Mouse (Mus musculus) neutrophil, adult 83 days (primary cell): ENCODE results near the gene Jmjd8. TPM values are rescaled to one million over a fixed set of nuclear protein-coding genes. Genes with fewer than 3 reads are reported as not detected.

Source experiments
- total RNA-seq, 2 experiments: library from RNA; stranded (reverse); gene quantifications; one replicate each; pipeline ENCODE4 v1.2.4; 2023

Gene Jmjd8
- total RNA-seq = 10 to 100 TPM; 12.4 to 16.8 TPM

GRCm38 (mm10) chr17:25828712-25829557 lies at the start of gene Jmjd8:
Gene Jmjd8, plus strand, starts transcription at chr17:25828867.

GRCm38 (mm10) chr17:25785281-25785745 lies 43.4 kb upstream of the Jmjd8 start, which contains the start of gene Haghl:
Gene Haghl, minus strand, starts transcription at chr17:25785673.

GRCm38 (mm10) chr17:25786280-25786679 lies 42.4 kb upstream of the Jmjd8 start, which contains the start of gene Ccdc78:
Gene Ccdc78, plus strand, starts transcription at chr17:25786580.

DNA sequence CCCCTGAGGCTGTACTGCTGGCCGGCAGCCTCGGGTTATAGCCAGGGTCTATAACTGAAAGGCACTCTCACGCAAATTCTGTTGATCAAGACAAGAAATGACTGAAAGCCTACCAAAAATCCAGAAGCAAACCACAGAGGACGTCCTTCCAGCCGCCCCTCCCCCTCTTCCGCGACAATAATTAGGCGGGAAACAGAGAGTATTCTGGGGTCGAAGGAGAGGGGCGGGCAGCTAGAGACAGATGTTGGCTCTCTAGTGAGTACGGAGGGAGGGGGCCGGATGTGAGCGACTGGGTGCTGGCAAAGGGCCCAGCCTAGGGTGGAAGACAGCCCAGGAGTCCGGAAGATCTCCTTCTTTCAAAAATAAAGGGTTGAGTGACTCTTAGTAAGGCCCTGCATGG lies 36.1 kb upstream of the Jmjd8 start, which contains the start of gene Fam173a:
Fam173a (minus strand) TSS at position 287 of the 400 bp plus-strand sequence.

GRCm38 (mm10) chr17:25795609-25796092 lies 33.0 kb upstream of the Jmjd8 start, which contains the start of gene AC134908.4:
Gene AC134908.4, minus strand, starts transcription at chr17:25795659.

DNA sequence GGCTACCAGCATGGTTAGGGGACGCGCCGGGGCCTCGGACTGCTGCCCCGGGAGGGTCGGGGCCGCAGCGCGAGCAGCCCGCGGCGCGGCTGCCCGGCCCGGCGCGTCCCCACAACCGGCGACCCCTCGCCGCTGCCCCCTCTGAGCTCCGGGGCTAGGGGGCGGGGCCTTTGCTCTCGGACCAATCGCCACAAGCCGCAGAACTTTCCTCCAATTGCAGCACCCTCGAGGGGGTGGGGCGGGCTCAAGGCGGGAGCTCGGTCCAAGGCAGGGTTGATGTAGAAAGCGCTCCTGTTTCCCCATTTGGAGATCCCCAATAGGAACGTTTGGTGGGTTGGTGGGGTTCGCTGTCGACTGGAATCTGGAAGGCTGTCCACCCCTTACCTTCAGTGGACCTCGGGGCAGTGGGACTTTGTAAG lies 31.7 kb upstream of the Jmjd8 start, which contains the start of gene Metrn:
Metrn (minus strand) TSS at position 186 of the 419 bp plus-strand sequence.

GRCm38 (mm10) chr17:25808789-25809605 lies 19.7 kb upstream of the Jmjd8 start, which contains the start of gene Fbxl16:
Gene Fbxl16, plus strand, starts transcription at chr17:25809085.

GRCm38 (mm10) chr17:25823452-25823851 lies 5.2 kb upstream of the Jmjd8 start, which contains the start of gene Wdr24:
Gene Wdr24, plus strand, starts transcription at chr17:25823627.

GRCm38 (mm10) chr17:25833291-25833663 lies 4.6 kb downstream of the Jmjd8 start, which contains the start of gene Stub1:
Gene Stub1, minus strand, starts transcription at chr17:25833404.

GRCm38 (mm10) chr17:25837076-25837410 lies 8.4 kb downstream of the Jmjd8 start, which contains the start of gene Rhbdl1:
Gene Rhbdl1, minus strand, starts transcription at chr17:25837295.

DNA sequence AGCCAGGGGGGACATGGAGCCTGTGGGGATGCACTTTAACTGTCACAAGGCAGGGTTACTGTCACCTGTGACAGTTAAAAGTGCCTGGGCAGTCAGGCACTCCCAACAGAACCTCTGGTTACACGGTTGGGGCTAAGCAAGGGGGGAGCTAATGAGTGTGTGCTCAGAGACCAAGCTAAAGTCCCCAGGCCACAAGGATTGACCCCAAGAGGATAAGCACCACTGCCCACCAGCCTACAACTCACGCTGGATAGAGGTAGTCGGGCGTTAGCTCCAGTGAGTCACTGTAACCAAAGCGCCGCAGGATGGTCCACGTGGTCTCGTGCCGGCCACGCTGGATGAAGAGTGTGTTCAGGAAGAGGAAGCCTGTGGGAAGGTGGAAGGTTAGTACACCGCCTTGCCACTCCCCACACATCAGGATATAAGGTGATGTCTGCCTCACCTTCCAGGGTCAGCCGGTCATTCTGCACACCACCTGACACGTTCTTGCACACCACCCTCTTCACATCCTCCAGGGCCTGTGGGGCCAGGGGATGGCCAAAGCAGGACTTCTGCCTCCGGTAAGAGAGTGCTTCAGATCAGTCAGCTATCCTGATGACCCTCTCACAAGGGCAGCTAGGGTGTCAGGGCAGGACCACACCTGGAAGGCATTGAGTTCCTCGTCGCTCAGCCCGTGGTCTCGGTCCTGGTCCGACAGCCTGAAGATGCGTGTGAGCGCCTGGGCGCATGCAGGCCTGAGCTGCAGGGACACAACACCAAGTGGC lies 12.6 kb downstream of the Jmjd8 start, which contains the start of gene Gm20683:
Gm20683 (minus strand) TSS at position 647 of the 764 bp plus-strand sequence.

GRCm38 (mm10) chr17:25844396-25844901 lies 15.8 kb downstream of the Jmjd8 start, which contains the start of gene Rhot2:
Gene Rhot2, minus strand, starts transcription at chr17:25844851.

GRCm38 (mm10) chr17:25860832-25861703 lies 32.4 kb downstream of the Jmjd8 start, which contains the start of gene Wdr90:
Gene Wdr90, minus strand, starts transcription at chr17:25861501.

DNA sequence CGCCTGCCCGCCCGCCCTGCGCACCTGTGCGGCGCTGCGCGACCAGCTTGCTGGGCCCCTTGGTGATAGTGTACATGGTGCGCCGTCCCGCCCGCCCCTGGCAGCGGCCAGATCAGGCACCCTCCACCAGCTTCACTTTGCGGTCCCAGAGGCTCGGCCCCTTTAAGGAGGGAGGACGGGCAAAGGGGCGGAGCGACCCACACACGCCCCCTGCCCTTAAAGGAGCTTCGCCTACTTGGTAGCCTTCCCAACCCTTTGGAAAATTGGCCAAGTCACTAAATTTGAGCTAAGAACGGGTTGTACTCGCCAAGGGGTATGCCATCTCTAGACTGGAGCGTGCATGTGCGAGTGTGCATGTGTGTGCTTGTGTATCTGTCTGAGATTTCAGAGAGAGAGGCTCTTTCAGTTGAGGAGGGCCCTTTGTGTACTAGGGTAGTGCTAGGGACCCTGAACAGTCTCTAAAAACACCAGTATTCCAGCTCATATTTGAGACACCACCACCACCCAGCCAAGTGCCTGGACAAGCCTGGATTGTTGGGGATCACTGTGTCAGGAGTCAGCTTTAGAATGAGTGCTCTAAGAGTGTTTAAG lies 40.0 kb downstream of the Jmjd8 start, which contains the start of gene Mcrip2:
Mcrip2 (minus strand) TSS at position 164 of the 591 bp plus-strand sequence.

GRCm38 (mm10) chr17:25874721-25875170 lies 46.1 kb downstream of the Jmjd8 start, which contains the start of gene Mettl26:
Gene Mettl26, plus strand, starts transcription at chr17:25875074.

GRCm38 (mm10) chr17:25880196-25880910 lies 51.7 kb downstream of the Jmjd8 start, which contains the start of gene Wfikkn1:
Gene Wfikkn1, minus strand, starts transcription at chr17:25880858.

